Mouse (Mus musculus) naive thymus-derived CD4-positive, alpha-beta T cell, adult 5 months (primary cell): Measurements from ENCODE around the gene Samd13. TPM values are rescaled to one million over a fixed set of nuclear protein-coding genes. Genes with fewer than 3 reads are reported as not detected.

ENCODE experiments used
- polyA plus RNA-seq: library from polyadenylated mRNA; unstranded; fragments of 100-300 nt; shearing (Covaris generic); gene quantifications from one replicate; pipeline ENCODE4 v1.2.1, GENCODE M21; 2017

The Samd13 gene
- polyA plus RNA-seq: 0.81 TPM

GRCm38 (mm10) chr3:146684811-146685675 is at the start of gene Samd13:
Samd13 (minus strand) TSS chr3:146685592.

GRCm38 (mm10) chr3:146651217-146651616 is 34.2 kb downstream of the Samd13 start, which contains the start of gene 4930503B20Rik:
4930503B20Rik (minus strand) TSS chr3:146651317.

GRCm38 (mm10) chr3:146615496-146615895 is 69.9 kb downstream of the Samd13 start, which contains the start of gene Dnase2b:
Dnase2b (minus strand) TSS chr3:146615596.

Other genes starting within 250 kb of the Samd13 start
- gene Ctbs, start 235.8 kb downstream of the Samd13 start, polyA plus RNA-seq: 3.4 TPM
- gene Spata1, start 185.8 kb downstream of the Samd13 start, polyA plus RNA-seq: 10.2 TPM
- 402 TPM for gene Gng5, start 185.8 kb downstream of the Samd13 start, polyA plus RNA-seq
- 103 TPM for gene Rpf1, start 164.2 kb downstream of the Samd13 start, polyA plus RNA-seq
- not detected for gene Uox, start 115.2 kb downstream of the Samd13 start, polyA plus RNA-seq
- not detected for gene Dnase2b, start 70.0 kb downstream of the Samd13 start, polyA plus RNA-seq
- not detected for gene 4930503B20Rik, start 34.3 kb downstream of the Samd13 start, polyA plus RNA-seq
- gene Prkacb, start 127.4 kb upstream of the Samd13 start, polyA plus RNA-seq: 129 TPM
- not detected for gene Ttll7, start 166.8 kb upstream of the Samd13 start, polyA plus RNA-seq